Mouse (Mus musculus) heart, postnatal 0 days (tissue): ENCODE measurements around the gene Mast4.

Source experiments
- CTCF ChIP-seq: IDR thresholded peaks from 2 replicates; pipeline ENCODE4 v1.5.1; 2016; ENCODE audit warnings: antibody characterized with exemption, control low read depth, low read depth
- EP300 ChIP-seq: IDR thresholded peaks from 2 replicates; pipeline ENCODE4 v1.6.1; 2016; ENCODE audit warnings: antibody characterized with exemption, low read depth

- TF ChIP-seq CTCF: no peak
- no peak for TF ChIP-seq EP300
These were observed 601.2 kb downstream of the Mast4 start for GRCm38 (mm10) chr13:102733063-102733462.
